Mouse (Mus musculus): ENCODE results near the gene Kdm5b.

- TF ChIP-seq POLR2A (IDR thresholded peaks at IDR 0.05; ENCODE audit: borderline replicate concordance, control insufficient read depth, low read depth, low read length) = no peak
- no peak for TF ChIP-seq CTCF (IDR thresholded peaks at IDR 0.05; ENCODE audit: control insufficient read depth, insufficient read depth, low read length)
Measured at GRCm38 (mm10) chr1:134573300-134573931, 13.4 kb downstream of the Kdm5b start.

All from bone marrow, adult 2 months (tissue).